Mouse (Mus musculus) forebrain, embryonic 13.5 days (tissue): ENCODE results near the gene Vmn1r76. TPM values are rescaled to one million over a fixed set of nuclear protein-coding genes. Genes with fewer than 3 reads are reported as not detected.

ENCODE experiments used
- ATAC-seq: fragments of 200-750 bp; cut with Nextera tagmentation; 2 replicates; pipeline ENCODE4 v1.8.0; 2017
- H3K27ac ChIP-seq: fragments of 300-500 bp; sonication (generic); 2 replicates; pipeline ENCODE4 v1.5.1; 2015; ENCODE audit warnings: inconsistent platforms, mild to moderate bottlenecking, moderate library complexity
- H3K27me3 ChIP-seq: fragments of 300-500 bp; sonication (generic); 2 replicates; pipeline ENCODE4 v1.6.1; 2015; ENCODE audit warnings: mild to moderate bottlenecking, inconsistent platforms
- H3K36me3 ChIP-seq: fragments of 300-500 bp; sonication (generic); 2 replicates; pipeline ENCODE4 v1.6.1; 2015; ENCODE audit warnings: mild to moderate bottlenecking, inconsistent platforms; ENCODE audit not compliant: poor library complexity, severe bottlenecking
- H3K4me1 ChIP-seq: fragments of 300-500 bp; sonication (generic); 2 replicates; pipeline ENCODE4 v1.6.1; 2015; ENCODE audit warnings: inconsistent platforms
- H3K4me2 ChIP-seq: fragments of 300-500 bp; sonication (generic); 2 replicates; pipeline ENCODE4 v1.6.1; 2015; ENCODE audit warnings: inconsistent platforms, mild to moderate bottlenecking, moderate library complexity
- H3K4me3 ChIP-seq: fragments of 300-500 bp; sonication (generic); 2 replicates; pipeline ENCODE4 v1.5.1; 2015; ENCODE audit warnings: mild to moderate bottlenecking, inconsistent platforms
- H3K9ac ChIP-seq: fragments of 300-500 bp; sonication (generic); 2 replicates; pipeline ENCODE4 v1.6.1; 2015; ENCODE audit warnings: mild to moderate bottlenecking, inconsistent platforms
- H3K9me3 ChIP-seq: fragments of 300-500 bp; sonication (generic); replicated peaks from 2 replicates; pipeline ENCODE4 v1.6.1; 2016; ENCODE audit warnings: inconsistent platforms
- WGBS: fragments of 180-500 bp; shearing (Covaris S2); methylation state at CpG from one replicate; pipeline ENCODE4 v1.1.7; 2015; 5-methylcytosine and 5-hydroxymethylcytosine counted together
- polyA plus RNA-seq: library from polyadenylated mRNA; unstranded; fragments of >200 nt; fragmentation: Nextera tagmentation; extraction: Ambion mirVana; gene quantifications from 2 replicates; pipeline ENCODE4 v1.2.1, GENCODE M21; 2015

Vmn1r76 gene
- not detected in 2 replicates for polyA plus RNA-seq

- ATAC-seq = no peak
- H3K36me3 ChIP-seq = no peaks in the 10 kb centered on the region
- H3K27me3 ChIP-seq = no peaks in the 10 kb centered on the region
- no peak within 1 kb of the TSS for H3K9ac ChIP-seq
- H3K27ac ChIP-seq = no peak within 1 kb of the TSS
- no peak within 1 kb of the TSS for H3K4me3 ChIP-seq
- H3K4me1 ChIP-seq = no peaks in the 10 kb centered on the region
- H3K9me3 ChIP-seq = peaks cover 27% of the 10 kb centered on the region; the same call in 1 of the 2 replicates
- H3K4me2 ChIP-seq = no peak within 1 kb of the TSS
Observed at GRCm38 (mm10) chr7:11938113-11938512, at the start of gene Vmn1r76. Gene Vmn1r76, minus strand, starts transcription at chr7:11938213.

GRCm38 (mm10) chr7:11972611-11973010, 34.6 kb upstream of the Vmn1r76 start:
- Histone ChIP-seq H3K9me3 (peaks cover 25% of the 10 kb centered on the region), H3K9ac (no peak overlapping the region), H3K4me1 (no peaks in the 10 kb centered on the region), H3K27me3 (no peaks in the 10 kb centered on the region), H3K27ac (no peak overlapping the region), H3K36me3 (no peaks in the 10 kb centered on the region), H3K4me2 (no peak overlapping the region), H3K4me3 (no peak overlapping the region)
- no peak for ATAC-seq

DNA sequence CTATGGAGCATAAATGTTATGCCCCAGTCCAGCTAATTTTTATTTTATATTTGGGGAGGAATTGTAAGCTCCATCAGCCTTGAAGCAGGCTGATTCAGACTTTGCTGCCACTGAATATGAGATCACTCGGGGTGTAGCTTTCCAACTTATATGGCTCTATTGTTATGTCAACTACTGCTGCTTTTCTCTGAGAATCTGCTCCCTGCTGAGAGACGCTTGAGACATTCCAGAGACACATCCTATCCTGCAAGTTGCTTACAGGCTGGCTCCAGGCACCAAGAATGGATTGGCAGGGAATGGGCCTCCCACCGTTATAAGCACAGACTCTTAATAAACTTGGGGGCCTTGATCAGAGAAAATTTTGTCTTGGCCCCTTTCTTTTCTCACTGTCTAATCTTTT, 10.0 kb upstream of the Vmn1r76 start:
- no peak overlapping the region for H3K4me3 ChIP-seq
- no peak for ATAC-seq
- H3K27me3 ChIP-seq = no peaks in the 10 kb centered on the region
- no peaks in the 10 kb centered on the region for H3K36me3 ChIP-seq
- WGBS = 75% methylated on average over 3 of the region's 3 CpGs
- no peaks in the 10 kb centered on the region for H3K4me1 ChIP-seq
- no peak overlapping the region for H3K27ac ChIP-seq
- H3K4me2 ChIP-seq = no peak overlapping the region
- no peak overlapping the region for H3K9ac ChIP-seq
- H3K9me3 ChIP-seq = peaks cover 62% of the 10 kb centered on the region

GRCm38 (mm10) chr7:11874330-11874729, 63.7 kb downstream of the Vmn1r76 start, which contains the start of gene Vmn1r75:
Gene Vmn1r75, plus strand, starts transcription at chr7:11874630.
- Histone ChIP-seq H3K27me3 (no peaks in the 10 kb centered on the region), H3K36me3 (no peaks in the 10 kb centered on the region), H3K9ac (no peak within 1 kb of the TSS), H3K27ac (no peak within 1 kb of the TSS), H3K4me2 (no peak within 1 kb of the TSS), H3K9me3 (peaks cover 14% of the 10 kb centered on the region), H3K4me3 (no peak within 1 kb of the TSS), H3K4me1 (no peaks in the 10 kb centered on the region)
- no peak for ATAC-seq

Other genes with a start within 250 kb of the Vmn1r76 start
- gene Vmn1r73, start 207.9 kb downstream of the Vmn1r76 start, polyA plus RNA-seq = not detected in 2 replicates
- not detected in 2 replicates for gene Vmn1r74, start 104.2 kb downstream of the Vmn1r76 start, polyA plus RNA-seq
- gene Vmn1r75, start 63.6 kb downstream of the Vmn1r76 start, polyA plus RNA-seq = not detected in 2 replicates
- not detected in 2 replicates for gene Vmn1r77, start 98.5 kb upstream of the Vmn1r76 start, polyA plus RNA-seq
- gene Vmn1r78, start 212.0 kb upstream of the Vmn1r76 start, polyA plus RNA-seq = not detected in 2 replicates
- not detected in 2 replicates for gene Vmn1r79, start 233.1 kb upstream of the Vmn1r76 start, polyA plus RNA-seq